Mouse (Mus musculus): ENCODE measurements around the gene Nhsl2.

Gene Nhsl2

DNA sequence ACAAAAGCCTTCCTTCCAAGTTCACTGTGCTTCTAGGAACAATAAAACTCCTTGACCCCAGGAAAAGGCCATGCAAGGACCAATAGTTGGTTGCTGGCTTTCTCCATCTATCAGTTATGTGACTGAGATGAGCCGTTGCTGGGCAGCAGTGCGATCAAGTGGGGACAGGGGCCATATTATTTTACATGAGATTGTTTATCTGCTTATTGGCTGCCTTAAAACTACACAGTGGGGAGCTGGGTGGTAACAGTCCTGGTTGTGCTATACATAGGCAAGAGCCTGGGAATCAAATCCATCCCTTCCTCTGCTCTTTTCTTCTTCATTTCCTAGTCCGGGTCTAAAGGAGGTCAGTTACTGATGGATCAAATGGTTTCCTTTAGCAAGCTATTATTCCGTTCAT lies 53.4 kb downstream of the Nhsl2 start:
- DNase-seq, result no peak

DNA sequence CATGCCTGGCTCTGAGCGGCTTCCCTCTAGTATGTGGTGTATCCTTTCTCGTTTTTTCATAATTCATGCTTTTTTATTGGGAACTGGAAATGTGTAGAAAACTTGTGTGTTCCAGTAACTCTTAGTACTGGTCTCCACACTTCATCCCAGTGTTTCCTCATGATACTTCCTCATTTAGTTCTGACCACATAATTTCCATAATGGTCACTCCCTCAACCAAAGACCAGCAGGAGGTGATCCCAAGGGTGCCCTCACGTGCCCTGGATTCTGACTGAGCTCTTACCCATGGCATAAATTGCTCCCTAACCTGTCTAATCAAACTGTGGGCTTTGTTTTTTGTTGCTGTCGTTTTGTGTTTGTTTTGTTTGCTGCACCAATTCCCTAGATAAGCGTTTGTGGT lies 58.1 kb downstream of the Nhsl2 start:
- no peak for DNase-seq

DNA sequence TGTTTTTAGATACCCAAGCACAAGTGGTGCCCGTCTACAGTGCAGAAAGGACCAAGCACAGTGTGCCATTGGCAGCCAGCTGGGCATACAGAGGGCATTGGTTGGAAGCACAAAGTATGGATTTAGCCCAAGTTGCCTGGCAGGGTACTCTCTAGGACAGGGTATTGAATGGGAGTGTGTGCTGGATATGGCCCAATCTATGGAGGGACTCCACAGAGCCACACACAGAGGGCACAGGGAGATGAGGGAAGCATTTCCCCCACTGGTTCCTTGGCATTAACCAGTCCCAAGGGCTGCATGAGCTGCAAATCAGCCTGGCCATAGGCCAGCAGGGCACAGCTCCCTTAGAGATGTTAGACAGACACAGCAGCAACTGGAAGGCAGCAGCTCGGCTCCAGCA lies 79.9 kb downstream of the Nhsl2 start:
- DNase-seq, result no peak

DNA sequence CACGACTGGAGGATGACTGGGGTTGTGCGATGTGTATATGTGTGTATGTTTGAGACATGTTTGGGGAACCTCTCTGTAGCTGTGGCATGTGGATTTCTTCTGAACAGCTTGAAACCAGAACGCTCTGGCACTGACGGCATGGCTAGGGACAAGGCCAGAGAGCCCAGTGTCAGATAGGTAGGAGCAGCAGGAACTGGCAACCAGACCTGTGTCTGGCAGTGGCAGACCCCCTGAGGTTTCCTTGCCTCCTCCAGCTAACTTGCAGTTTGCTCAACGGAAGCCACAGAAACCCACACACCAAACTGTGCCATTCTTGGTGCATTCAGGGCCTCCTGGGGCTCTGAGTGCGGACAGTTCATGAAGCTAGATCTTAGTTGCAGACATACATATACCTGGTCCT lies 81.1 kb downstream of the Nhsl2 start:
- no peak for DNase-seq

DNA sequence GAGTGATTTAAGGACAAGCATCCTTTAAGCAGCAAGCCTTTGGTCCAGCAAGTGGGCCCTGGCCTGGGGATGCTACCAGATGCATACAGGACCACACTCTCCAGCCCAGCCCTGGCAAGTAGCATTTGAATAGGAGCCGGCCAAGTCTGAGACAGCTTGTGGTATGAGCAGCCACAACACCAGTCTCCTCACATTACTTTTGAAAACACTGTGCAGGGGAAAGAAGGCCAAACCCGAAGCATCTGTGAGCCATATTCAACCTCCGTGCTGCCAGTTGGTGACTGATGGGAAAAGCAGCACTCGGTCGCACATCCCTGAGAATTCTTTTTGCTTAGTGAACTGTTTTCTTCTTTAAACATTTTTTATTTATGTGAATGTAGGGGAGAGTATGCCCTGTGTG lies 81.8 kb downstream of the Nhsl2 start:
- DNase-seq, result no peak

DNA sequence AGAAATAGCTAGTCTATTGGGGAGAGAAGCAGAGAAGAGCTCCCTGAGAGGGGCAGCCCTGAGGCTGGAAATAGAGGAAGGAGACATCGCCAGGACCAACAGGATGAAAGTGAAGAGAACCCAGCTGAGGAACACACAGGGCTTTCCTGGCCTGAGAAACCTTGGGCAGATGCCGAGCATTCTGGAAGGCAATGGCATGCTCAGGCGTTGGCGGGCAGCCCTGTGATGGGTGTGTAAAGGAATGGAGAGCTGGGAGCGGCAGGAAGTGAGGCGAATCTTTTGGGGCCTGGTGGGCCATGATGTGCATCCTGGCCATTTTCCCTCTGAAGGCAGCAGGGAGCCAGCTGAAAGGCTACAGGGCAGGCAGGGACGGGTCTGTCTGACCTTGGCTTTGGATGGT lies 83.1 kb downstream of the Nhsl2 start:
- peak; percentile 23 to 47 for DNase-seq

DNA sequence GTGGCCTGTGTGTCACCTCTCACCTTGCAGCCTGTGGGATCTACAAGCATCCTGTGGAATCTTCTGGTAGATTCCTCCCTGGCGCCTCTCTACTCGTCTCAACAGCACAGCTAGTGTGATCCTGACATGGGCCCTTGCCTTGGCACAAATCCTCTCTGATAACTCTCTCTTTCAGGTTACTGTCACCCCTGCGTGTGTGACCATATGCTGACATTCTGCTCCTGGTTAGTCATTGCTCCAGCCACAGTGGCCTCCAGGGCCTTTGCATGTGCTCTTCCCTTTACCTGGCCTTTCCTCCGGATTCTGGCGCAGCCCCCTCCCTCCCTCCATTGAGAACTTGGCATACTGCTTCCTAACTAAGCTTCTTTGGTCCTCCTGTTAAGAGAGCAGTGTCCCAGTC lies 84.2 kb downstream of the Nhsl2 start:
- DNase-seq, result no peak

DNA sequence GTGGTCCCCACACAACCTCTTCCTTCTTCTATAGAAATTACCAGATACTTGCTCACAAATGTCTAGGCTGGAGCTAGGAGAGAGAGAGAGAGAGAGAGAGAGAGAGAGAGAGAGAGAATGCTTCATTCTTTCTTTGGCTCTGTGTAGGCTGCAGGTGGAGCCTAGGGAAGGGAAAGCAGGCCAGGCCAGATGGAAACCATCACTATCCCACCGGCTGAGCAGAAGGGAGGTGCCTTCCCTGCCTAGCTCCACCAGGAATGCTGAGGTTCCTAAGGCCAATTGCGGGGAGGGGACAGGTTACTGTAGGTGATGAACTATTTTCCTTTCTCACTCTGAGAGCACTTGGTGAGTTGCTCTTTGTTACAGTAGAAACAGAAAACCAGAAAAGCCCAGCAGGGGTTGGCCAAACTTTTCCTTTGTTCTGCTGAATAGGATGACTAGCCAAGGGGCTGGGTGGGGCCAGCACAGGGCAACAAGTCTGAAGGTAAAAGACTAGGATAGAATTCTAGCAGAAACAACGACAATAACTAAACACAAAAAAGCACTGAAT lies 86.2 kb downstream of the Nhsl2 start:
- DNase-seq, result no peak

DNA sequence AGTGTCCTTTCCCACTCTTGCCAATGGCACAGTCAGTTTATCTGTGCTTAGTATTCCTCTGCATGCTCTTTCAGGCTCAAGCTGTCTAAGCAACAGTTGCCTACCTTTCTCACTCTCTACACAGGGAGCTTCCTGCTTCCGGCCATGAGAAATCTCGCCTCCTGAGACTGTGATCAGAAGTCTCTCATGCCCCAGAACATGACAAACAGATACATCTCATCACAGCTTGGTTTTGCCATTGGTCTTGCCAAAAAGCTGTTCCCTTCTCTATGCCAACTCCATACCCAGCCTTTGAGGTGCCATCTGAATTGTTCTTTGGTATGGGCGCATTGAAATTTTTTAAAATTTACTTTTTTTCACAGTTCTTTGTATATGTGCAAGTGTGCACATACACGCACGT lies 90.3 kb downstream of the Nhsl2 start:
- no peak for DNase-seq

DNA sequence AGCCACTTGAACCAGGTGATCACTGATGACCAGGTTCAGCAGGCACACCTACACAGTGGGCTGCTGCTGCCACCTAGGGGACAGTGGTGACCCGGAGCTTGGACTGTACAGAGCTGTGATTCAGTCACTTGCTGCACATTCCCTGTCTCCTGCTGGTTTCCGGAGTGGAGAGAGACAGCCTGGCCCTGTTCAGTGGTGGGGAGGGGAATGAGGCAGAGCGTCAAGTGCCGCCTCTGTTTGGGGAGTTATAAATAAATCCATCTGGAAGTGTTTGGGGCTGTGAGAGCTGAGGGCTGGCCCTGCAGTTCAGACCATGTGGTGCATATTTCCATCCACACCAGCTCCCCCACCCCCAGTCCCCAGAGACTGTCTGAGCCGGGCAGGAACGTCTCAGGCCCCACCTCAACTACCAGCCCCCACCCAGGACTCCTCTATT lies 93.3 kb downstream of the Nhsl2 start:
- DNase-seq, result peak; percentile 54 to 64

DNA sequence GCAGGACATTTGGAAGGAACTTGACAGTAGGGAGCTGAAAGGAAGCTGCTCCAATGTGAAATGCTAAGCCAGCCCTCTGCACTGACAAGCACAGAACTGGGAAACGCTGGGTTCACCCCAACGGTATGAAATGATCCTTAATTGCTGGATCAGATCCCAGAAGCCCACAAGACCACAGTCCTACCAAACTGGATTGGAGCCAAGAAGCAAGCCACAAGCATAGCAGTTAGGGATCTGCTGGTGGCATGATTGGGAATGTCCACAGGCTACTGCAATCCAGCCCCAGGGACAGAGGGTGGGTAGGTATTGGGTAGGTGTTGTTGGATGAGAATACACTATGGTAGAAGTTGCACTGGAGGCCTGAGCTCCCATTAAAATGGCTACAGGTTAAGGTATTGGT lies 94.6 kb downstream of the Nhsl2 start:
- DNase-seq, result no peak

DNA sequence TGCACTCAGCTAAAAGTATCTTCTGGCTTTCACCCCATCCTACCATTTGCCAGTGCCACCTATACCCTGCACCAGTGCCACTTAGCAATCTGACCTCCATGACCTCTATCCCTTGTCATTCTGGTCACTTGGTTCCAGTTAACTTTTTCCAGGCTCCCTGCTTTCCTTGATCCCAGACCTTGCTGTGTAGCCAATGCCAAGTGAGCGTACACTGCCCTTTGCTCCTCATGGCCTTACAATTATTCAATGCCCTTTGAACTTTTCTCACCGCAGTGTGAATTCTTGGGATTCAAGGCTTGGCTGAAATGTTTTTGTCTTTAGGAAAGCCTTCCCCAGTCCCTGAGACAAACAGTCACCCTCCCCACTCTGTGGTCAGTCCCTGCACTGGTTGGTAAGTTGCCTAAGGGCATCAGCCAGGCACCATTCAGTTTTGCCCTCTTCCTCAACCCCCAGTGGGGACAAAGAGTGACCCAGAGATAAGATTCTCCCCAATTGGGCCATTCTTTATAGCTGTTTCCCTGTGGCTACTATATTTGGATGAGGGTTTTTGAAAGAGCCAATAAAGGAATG lies 95.7 kb downstream of the Nhsl2 start:
- DNase-seq, result no peak

DNA sequence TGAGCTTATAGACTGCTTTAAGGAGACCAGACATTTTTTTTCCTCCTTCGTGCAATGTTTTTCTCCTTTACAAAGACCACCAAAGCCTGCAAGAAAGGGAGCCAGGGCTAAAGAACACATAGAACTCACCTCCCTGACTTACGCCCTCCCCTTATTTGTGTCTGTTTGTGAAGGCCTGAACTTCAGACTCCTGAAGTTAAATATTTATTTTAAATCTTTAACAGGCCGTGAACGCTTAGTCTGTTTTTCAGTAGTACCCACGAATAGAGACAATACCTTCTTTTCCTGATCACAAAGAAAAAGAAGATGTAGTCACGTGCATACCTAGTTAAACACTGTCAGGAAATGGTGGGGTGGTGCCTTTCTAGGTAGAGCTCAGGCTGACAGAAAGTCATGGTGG lies 103.3 kb downstream of the Nhsl2 start:
- no peak for DNase-seq

DNA sequence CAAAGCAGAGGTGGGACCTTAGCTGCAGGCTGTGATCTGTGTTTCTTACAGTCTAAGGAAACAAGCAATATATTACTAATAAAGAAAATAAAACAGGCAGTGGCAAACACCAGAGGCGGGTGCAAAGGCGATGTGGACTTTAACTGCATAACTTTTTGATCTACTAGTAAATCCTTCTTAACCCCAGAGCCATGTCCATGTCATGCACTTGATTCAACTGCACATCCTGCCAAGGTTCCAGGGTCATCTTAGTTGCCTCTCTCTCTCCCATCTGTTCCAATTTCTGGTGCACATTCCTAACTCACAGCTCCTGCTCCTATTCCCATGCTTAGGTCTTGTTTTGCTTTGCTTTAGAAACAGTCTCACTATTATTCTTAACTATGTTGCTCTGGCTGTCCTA lies 104.1 kb downstream of the Nhsl2 start:
- DNase-seq, result no peak

DNA sequence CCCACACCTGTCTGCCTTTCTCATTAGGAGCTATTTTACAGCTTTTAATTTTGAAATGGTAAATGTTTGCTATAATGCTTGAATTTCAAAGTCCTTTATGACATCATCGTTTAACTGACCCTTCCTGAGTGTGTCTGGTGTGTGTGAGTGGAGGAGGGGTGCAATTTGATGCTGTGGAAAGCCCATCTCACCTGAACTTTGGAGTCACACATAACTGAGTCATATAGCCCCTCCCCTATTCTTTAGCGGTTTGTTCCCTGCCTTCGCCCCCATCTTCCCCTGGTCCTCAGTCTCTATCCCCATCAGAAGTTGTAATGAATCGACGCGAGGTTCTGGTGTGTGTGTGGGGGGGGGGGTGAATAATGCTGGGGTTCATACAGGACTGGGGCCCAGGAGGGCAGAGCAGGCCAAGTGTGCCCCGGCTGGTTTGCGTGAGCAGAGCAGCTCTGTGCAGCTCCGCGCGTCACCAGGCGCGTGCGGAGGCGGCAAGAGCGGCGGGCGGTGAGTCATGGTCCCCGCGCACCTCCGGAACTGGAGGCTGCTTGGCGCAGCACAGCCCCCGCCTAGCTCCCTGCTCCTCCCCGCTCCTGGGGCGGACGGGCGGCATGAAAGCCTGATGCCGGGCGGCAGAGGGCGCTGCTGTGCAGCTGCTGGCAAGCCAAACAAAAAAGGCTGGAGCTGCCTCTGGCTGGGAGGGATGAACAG lies 104.8 kb downstream of the Nhsl2 start:
- peak; percentile 87 to 92 for DNase-seq

DNA sequence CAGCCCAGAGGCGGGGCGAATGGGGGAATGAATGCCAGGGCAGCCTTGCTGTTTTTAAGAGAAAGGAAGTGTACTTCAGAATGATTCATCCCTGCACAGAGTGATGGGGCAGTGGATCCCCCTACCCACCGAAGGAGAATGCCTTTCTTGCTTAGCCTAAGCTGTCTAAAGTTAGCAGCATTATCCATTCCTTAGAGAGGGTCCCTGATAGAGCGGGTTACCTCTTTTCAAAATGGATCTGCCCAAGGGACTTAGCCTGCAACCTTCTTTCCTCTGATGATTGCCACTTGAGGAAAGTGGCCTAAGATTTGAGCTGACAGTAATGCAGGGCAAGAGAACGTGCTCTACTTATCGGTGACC lies 105.3 kb downstream of the Nhsl2 start:
- DNase-seq, result no peak

DNA sequence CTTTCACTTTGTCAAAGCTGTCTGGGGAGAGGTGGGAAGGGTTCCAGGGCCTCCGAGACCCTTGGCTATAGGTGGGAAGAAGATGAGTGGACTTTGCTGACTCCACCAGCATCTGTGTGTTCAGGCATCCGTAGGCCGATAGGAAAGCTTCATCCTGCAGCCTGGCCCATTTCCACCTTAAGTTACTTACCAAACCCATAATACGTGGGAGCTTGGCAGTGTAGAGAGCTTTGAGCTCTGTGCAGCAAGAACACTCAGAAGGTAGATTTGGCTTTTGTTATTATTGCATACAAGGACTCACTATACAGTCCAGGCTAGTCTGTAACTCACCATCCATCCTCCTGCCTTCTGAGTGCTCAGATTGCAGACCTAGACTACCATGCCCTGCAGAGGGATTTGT lies 112.7 kb downstream of the Nhsl2 start:
- DNase-seq, result no peak

DNA sequence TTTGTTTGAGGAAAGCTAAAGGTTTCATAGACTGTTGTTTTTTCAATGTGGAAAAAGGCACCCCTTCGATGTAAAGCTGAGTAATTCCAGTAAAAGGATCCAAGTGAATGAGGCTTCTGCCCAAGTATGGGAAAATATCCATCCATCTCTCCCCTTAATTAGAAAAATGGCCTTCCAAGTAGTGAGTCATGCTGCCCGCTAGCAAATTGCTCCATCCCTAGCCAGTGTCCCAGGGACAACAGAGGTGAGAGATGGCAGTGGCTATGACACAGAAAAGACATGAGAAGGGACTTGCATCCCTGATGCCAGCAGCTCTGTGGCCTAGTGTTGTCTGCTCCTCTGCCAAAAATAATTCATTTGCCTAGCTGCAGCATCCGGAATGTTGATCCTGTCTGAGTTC lies 114.5 kb downstream of the Nhsl2 start:
- no peak for DNase-seq

DNA sequence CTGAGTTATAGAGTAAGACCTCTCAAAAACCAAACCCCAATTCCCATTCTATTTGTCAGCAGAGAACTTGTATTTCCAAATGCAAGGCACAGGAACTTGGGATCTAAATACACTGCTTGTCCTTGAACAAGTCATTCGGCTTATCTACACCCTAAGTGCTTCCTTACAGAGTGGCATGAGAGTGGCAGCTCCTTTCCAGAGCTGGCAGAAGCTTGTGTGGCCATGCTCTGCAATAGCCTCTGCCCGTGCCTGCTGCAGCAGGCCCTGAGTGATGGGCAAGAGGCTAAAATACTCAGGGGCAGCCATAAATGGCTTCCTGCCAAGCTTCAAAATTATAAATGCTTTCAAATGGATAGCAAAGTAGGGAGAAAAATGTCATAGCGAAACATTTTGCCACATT lies 123.8 kb downstream of the Nhsl2 start:
- DNase-seq, result no peak

DNA sequence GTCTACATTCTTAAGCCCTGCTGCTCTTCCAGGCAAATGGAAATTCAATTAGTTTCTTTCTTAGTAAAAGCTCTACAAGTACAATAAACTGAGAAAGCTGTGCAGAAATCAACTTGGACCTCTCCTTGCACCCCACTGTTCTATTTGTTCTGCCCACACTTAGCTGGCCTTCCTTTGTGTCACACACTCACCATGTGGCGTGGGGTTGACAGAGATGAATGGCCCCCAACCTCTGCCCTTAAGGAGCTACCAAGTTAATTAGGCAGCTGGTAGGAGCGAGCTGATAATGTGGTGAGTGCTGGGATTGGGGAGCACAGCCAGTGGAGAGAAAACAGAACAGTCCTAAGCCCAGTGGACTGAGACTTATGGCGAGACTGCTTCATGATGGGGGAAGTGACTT lies 127.7 kb downstream of the Nhsl2 start:
- no peak for DNase-seq

DNA sequence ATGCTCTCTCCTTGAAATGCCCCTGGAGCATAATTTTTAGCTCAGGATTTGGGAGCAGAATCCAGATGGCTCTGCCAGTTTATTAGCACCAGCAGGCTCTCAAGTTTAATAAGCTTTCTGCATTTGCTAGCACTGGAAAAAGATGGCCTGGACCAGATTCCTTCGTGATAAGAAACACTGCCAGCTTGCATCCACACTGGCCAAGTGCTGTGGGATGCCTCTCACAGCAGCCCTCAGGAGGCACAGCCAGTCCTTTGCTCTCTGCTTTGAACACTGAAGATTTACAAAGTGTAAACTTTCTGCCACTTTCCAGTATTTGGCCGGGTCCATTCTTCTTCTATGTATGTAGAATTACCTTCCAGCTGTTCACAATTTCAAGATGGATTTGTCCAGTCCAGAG lies 129.7 kb downstream of the Nhsl2 start:
- DNase-seq, result no peak

DNA sequence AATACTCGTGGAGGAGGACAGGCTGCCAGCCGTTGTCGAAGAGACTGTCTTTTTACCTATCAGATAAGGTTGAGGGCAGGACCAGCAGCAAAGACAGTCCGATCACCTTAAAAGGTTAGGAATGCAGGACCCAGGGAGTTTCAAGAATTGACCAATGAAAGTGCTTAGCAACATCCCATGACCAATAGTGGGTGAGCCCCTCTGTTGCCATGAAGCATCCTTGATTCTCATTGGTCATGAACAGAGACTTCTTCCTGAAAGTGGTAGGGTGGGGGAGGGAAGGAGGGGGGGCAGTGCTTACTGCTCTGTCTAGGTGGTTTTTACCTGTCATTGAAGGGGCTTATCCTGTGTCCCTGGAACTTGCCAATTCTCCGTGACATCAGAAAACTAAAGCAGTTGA lies 130.1 kb downstream of the Nhsl2 start:
- no peak for DNase-seq

DNA sequence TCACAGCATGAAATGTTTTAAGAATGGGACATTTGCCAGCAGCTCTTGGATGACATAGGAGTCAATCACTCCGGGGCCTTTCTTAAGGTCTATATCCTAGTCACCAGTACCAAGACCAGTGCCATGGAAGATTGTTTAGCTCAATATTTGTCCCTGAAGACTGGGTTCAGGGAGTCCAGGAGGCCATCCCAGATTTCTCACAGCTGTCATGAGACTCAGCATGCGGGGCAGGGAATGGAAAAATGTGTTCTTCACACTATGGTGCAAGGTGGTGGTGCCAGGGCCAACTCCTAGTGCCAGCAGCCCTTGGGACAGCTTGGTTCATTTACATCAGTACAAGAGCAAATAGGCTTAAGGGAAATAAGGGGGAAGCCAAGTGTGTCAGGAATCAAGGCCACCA lies 131.4 kb downstream of the Nhsl2 start:
- DNase-seq, result no peak

DNA sequence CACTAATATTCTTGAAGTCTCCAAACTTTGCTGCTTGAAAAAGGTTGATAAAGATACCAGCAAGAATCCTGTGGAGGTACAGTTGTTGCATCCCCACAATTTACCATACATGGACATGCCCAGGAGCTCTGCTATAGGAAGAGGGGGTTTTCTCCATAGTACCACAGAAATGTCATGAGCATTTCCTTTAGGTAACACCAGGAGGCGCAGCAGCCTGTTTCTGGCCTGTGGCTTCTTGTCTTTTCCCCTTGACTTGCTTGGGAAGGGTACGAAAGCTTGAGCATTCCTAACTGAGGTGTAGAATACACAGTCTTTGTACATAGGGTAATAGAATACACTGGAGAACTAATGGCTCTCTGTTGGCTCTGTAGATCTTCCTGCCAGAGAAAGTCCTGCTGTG lies 132.3 kb downstream of the Nhsl2 start:
- DNase-seq, result no peak

DNA sequence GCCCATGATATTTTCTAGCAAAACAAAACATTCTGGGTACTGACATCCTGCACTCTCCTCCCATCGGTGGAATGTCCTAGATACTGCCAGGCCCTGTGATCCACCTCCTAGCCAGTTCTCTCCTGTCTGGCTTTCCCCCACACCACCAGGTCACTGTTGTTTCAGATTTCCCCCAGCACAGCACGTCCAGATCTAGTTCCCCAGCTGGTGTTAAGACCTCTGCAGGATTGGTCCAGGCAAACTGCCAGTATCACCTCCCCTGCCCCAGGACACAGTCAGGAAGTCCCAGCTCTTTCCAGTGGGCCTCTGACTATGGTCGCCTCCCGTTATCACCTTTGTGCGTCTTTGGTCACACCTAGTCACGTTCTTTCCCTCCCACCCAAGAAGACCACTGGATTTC lies 134.5 kb downstream of the Nhsl2 start:
- peak; percentile 10 to 18 for DNase-seq

Measured in lung, adult 18-20 months (tissue).